Mouse (Mus musculus) left cerebral cortex, postnatal 14 days (tissue): ENCODE results near the gene Akna. TPM values are rescaled to one million over a fixed set of nuclear protein-coding genes. Genes with fewer than 3 reads are reported as not detected.

Source experiments
- DNase-seq, 2 experiments: peaks; one replicate each; pipeline ENCODE4 v3.0.0; 2021 to 2022; ENCODE audit warnings: low spot score in 2 of 2, mixed read lengths in 1 of 2
- intact Hi-C: fragments of 180-260 bp; cut with DNase I; formaldehyde crosslinking; loops from one replicate; pipeline ENCODE4 v1.15.1; 2025
- total RNA-seq, 2 experiments: library from RNA; stranded (reverse); gene quantifications; 2 replicates each; pipeline ENCODE4 v1.2.3; 2021

The Akna gene
- total RNA-seq, 2 experiments from 2014 or later: 3.9 to 4.0 TPM

DNA sequence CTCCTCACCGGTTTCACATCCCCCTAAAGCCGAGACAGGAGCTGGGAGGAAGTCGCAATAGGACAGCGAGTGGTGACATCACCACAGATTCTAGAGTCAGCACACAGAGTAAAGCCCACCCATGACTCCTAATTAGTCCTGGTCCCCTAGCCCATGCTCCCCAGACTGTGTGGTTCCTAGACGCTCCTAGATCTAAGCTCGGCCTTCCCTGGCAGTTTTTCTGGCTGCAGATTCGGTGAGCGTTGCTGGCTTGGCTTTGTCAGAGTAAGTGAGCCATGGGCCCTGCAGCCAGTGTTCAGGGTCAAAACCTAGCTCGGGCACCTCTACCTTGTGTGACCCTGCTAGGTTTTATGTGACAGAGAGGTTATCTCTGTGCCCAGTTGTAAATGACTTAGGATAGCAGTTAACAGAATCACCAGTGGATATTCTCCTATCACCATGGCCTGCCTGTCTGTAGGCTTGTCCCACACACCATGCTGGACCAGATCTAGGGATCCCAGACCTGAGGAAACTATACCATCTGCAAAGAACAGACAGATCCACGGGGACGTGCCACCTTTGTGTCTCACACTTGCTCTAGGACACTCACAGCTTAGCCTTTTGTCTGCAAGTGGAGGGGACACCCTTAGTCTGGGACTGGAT is 13.1 kb downstream of the Akna start:
- DNase-seq: no peak
- intact Hi-C loops: no loop called here

DNA sequence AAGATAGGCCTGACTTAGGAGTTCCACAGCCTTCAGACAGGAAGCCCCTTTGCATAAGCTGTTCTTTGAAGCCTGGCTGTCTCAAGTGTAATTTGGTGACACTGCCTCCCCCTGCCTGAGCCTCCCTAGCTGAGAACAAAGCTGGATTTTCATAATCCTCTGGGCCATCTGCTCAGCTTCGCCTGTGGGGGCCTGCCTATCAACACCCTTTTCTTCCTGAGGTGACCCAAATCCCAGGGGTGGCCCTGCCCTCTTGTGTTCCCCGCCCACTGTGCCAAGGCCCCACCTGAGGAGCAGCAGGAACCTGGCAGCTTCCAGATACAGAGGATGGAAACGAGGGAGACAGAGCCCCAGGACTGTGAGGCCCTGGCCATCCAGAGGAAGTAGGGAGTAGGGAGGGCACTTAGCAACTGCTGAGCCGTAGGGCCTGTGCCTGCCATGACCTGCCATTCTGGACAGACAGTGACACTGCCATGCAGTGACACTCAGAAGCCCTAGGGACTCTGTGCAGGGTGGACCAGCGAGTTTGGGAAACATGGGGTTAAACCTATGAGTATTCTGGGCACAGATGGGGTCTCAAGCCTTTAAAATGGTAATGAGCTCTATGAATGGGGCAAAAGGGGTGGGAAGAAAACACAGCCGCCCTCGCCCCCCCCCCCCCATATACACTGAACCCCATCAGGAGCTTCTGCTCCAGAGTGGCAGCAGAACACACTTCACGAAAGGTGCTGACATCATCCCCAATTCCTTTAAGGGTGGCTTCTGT is 13.8 kb downstream of the Akna start:
- DNase-seq: no peak
- intact Hi-C loops: no loop called here

DNA sequence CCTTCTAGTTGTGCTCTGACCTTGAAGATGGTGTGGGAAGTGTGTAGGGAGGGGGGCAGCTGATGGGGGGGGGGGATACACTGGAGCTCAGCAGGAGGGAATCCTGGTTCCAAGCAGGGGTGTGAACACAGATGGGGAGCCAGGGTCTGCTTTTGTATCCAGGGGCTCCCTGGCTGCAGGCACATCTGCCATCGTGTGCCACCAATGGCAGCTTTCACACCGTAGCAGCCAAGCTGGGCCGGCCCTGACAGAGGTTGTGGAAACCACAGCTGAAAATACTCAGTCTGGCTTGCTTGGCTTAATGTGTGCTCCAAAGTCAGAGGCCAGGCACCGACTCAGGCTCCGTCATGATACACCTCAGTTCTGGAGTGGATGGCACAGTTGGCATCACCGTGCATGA is 15.1 kb downstream of the Akna start:
- intact Hi-C loops: no loop called here
- DNase-seq: no peak

- DNase-seq: no peak
- intact Hi-C loops: no loop called here
Measured at GRCm38 (mm10) chr4:63385784-63386183, 17.4 kb downstream of the Akna start.

- intact Hi-C loops: no loop called here
Measured at GRCm38 (mm10) chr4:63385253-63385652, 17.9 kb downstream of the Akna start.

DNA sequence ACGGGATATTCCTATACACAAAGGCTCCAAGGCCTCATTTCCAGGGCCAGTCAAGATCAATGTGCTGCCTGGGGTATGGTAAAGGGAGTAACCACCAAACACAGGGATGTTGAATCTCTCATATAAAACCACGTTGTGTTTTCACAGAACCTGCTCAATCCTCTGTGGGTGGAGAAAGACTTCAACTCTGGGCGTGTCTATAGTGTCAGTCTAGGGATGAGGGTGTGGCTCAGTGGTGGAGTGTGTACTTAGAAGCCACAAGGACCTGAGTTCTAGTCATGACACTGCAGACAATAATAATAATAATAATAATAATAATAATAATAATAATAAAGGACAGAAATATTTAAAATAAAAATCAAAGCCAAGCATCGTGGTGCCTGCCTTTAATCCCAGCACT is 18.9 kb downstream of the Akna start:
- intact Hi-C loops: no loop called here
- no peak for DNase-seq

More at GRCm38 (mm10) chr4:63385253-63385652, 17.9 kb downstream of the Akna start:
- no peak for DNase-seq

GRCm38 (mm10) chr4:63383474-63383873 is 19.7 kb downstream of the Akna start:
- intact Hi-C loops: no loop called here
- no peak for DNase-seq

GRCm38 (mm10) chr4:63382676-63383369 is 20.3 kb downstream of the Akna start:
- no peak for DNase-seq
- intact Hi-C loops: no loop called here

DNA sequence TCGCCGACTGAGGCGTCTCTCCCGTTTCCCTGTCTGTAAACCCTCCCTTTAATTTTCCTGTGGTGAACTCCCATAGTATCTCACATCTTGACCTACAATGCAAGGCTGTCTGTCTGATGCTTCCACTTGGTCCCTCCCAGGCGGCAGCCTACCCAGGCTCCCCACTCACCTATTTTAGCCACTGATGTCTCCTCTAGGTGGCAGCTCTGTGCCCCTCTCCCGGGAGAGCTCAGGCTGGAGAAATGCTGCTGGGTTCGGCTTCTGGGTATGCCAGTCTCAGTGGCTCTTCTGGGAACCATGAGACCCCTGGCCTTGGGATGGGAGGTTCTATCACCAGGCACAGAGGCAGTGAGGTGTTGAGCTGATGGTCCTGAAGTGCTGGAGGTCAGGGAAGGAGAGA is 25.7 kb downstream of the Akna start:
- intact Hi-C loops: no loop called here

DNA sequence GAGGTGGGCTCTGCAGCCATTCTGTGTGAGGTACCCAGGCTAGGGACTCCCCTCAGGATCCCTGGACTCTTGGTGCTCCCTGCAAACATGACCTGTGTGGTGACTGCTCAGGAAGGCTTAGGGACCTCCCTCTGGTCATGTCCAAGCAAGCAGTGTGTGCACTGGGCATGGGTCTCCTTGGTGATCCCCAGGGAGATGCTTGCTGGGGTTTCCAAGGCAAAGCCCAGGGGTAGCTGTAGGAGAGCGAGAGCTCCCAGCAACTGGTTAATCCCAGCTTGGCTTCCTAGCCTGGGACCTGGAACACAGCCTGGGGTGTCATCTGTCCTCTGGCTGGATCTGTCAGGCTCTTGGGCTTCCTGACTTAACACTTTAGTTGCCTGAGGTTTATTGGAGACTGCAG is 27.8 kb downstream of the Akna start:
- DNase-seq: no peak
- intact Hi-C loops: no loop called here

More for the DNA sequence above, 25.7 kb downstream of the Akna start:
- DNase-seq: no peak

GRCm38 (mm10) chr4:63374331-63374730 is 28.8 kb downstream of the Akna start:
- intact Hi-C loops: no loop called here
- DNase-seq: no peak

GRCm38 (mm10) chr4:63373404-63373803 is 29.8 kb downstream of the Akna start:
- DNase-seq: no peak
- intact Hi-C loops: no loop called here

GRCm38 (mm10) chr4:63371890-63372289 is 31.3 kb downstream of the Akna start:
- peak; percentile 38 to 50 for DNase-seq
- intact Hi-C loops: no loop called here

DNA sequence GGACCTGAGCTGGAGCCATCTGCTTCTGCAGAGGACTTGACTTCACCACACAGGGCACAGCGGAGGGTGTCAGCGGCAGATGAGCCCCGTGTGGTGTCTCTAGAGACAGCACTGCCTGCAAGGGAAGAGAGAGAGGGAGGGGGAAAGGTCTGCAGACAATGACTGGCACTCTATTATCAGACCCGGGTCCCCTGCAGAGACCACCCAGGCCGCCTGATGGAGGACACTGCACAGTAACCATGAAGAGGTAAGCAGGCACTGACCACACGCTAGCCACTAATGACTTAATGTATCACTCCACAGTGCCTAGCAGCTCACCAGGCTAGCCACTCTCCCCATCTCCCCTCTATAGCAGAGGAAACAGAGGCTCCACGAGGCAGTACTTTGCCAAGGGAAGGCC is 32.3 kb downstream of the Akna start:
- no peak for DNase-seq
- intact Hi-C loops: no loop called here

DNA sequence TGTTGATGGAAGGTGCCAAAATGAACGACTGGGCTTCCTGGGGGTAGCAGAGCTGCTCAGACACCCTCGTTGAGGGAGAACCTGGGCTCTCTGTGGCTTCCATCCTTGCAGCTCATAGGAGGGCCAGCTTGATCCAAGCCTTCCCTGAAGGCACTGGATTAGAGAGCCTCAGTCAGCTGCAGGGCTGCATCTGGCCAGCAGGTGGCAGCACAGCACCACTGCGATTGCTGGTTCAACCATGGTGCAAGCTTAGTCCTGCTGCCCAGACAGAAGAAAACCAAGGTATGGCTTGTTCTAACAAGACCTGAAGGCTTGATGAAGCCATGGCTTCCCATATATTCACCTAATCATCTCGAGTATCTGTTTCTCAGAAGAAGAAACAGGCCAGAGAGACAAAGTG is 34.6 kb downstream of the Akna start:
- DNase-seq: peak; percentile 91 to 93
- intact Hi-C loops: loop anchor here (1.0 to 5.0 kb wide), 3 partner anchors 41 to 1124 kb away; no protein-coding TSS in a partner anchor

- intact Hi-C loops: no loop called here
- no peak for DNase-seq
Measured at GRCm38 (mm10) chr4:63362150-63362549, 41.0 kb downstream of the Akna start, which contains the start of gene Orm2. TSS of gene Orm2 (plus strand) at chr4:63362449.

GRCm38 (mm10) chr4:63359861-63360260 is 43.3 kb downstream of the Akna start:
- intact Hi-C loops: no loop called here
- no peak for DNase-seq

DNA sequence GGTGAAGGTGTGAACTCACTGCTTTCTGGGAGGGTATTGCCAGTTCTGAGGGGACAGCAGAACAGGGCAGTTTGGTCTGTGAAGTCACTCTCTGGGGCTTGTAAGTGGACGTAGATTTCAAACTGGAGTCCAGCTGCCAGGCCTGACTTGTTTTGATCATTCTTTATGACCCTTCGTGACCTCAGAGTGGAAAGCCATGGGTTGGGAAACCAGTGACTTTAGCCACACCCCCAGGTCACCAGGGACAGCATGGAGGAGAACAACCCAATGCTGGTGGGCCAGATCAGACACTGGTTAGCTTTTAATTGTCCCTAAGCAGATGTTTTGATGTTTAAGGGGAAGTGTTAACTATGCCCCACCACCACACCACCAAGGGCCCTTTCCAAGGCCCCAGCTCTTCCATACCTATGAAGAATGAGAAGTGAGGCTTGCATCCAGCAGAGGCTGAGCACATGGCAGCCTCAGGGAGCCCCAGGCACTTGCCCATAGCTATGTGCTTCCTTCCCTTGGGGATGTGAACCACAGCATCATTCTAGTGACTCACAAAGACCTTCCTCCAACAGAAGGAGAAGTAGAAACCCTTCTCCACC is 46.1 kb downstream of the Akna start:
- intact Hi-C loops: no loop called here

GRCm38 (mm10) chr4:63355877-63356665 is 47.1 kb downstream of the Akna start, which contains the start of gene Orm3:
TSS of gene Orm3 (plus strand) at chr4:63356162.
- DNase-seq: no peak
- intact Hi-C loops: no loop called here

More for the DNA sequence above, 46.1 kb downstream of the Akna start:
- no peak for DNase-seq
